Mouse (Mus musculus) megakaryocyte-erythroid progenitor cell, adult 5-6 weeks (primary cell): ENCODE measurements around the gene Wdr26. TPM values are rescaled to one million over a fixed set of nuclear protein-coding genes. Genes with fewer than 3 reads are reported as not detected.

Experiments used
- ATAC-seq: replicated peaks from 2 replicates; pipeline ENCODE4 v1.8.0; 2016; ENCODE audit warnings: mild to moderate bottlenecking, inconsistent platforms; ENCODE audit not compliant: severe bottlenecking, poor library complexity, low FRiP score, low TSS enrichment
- total RNA-seq, 2 experiments: library from RNA; stranded (forward) in 1 of 2; stranded (reverse) in 1 of 2; fragments of 200-1000, 215-1000 nt in 1 of 2; fragments of >200 nt in 1 of 2; fragmentation: Nextera tagmentation in 1 of 2; gene quantifications; 2 replicates each; pipeline ENCODE4 v1.2.3; 2014 to 2017

The Wdr26 gene
- total RNA-seq, 2 experiments from 2014 or later: 93.5 to 102 TPM

DNA sequence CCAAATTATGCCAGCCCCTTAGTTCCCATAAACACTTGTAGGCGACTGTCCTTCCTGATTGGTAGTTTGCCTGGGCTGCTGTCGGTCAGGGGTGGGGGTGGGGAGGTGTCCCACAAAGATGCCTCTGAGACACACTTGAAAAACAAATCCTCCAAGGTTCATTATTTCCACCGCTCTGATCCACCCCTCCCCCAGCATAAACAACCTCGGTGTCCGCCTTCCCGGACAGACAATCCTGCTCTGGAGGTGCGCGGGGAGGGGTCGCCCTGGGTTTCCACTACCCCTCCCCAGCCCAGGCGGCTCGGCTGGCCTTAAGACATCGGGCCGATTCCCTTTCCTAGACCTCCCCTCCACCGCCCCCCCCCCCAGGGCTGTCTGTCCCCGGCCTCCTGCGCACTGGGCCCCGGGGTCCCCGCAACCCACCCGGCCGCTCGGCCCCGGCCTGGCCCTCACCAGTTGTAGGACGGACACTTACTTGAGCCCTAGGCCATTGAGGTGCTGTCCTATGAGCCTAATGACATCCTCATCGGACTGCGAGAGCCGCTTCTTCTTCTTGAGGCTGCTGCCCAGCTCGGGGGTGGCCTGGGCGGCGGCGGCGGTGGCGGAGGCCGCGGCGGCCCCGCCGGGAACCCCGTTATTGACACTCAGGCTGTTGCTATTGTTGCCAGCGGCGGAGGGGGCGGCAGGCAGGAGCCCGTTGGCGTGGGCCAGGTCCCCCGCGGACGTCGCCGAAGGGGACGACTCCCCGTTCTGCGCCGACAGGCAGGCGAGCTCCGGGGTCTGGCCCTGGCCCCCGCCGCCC lies 999 bp downstream of the Wdr26 start:
- 0 out of 2 replicates have a peak, but pooled peaks have one; percentile 9 for ATAC-seq

DNA sequence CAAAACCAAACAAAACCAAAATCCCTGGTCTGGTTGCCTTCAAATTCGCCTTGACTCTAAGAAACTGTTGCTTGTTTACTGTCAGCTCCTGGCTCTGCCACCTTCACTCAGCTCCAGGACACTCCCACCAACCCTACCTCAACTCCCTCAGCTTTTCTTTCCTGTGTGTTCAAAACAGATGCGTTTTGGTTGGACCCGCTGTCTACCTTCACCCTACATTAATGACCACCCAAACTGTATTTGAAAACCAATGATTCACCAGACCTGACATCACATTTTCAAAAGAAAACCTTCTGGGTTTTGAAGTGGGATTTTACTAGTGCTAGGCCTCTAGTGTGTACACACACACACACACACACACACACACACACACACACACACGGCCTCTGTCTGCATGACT lies 1.7 kb downstream of the Wdr26 start:
- no peak for ATAC-seq

DNA sequence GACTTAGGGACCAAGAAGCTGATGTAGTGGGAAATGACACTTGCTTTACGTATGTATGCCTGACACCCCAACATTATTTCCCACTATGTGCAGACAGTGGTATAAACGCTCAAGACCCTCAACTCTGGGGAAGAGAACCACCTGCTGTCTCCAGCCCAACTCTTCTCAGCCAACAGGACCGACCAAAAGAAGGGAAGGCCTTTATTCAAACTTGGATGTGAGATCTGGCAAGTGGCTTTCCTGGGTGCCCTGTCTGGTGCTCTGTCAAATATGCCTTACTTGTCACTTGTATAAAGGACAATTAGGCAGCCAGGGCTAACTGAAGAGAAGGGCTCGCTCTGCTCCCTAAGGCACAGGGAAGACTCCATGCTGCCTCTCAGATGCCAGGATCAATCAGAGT lies 12.4 kb downstream of the Wdr26 start:
- ATAC-seq: no peak

DNA sequence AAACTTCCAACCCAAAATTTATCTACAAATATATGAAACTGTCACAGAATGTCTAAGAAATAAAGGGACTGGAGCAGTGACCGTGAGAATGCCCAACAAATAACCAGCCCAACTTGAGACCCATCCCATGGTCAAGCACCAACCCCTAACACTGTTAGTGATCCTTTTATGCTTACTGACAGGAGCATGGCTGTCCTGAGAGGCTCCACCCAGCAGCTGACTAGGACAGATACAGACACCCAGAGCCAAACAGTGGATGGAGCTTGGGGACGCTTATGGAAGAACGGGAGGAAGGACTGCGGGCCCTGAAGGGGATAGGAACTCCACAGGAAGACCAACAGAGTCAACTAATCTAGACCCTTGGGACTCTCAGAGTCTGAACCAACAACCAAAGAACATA lies 22.9 kb downstream of the Wdr26 start:
- no peak for ATAC-seq

DNA sequence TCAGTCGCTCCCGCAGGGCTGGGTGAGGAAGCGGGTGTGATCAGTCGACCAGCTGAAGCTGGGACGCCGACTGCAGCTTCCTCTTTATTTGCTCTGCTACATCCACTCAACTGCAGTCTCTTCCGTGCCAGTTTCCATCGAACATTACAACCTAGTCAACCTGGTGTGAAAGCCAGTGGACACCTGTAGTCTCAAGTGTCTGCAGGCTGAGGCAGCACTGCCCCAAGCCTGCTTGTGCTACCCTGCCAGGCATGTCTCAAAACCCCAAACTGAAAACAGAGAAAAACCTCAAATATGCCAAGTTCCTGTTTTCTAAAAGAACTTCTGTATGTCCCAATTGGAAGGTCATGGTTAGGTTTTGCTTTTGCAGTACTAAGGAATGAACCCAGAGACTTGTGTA lies 41.6 kb downstream of the Wdr26 start:
- peak; percentile 51; the same call in 1 of the 2 replicates for ATAC-seq

DNA sequence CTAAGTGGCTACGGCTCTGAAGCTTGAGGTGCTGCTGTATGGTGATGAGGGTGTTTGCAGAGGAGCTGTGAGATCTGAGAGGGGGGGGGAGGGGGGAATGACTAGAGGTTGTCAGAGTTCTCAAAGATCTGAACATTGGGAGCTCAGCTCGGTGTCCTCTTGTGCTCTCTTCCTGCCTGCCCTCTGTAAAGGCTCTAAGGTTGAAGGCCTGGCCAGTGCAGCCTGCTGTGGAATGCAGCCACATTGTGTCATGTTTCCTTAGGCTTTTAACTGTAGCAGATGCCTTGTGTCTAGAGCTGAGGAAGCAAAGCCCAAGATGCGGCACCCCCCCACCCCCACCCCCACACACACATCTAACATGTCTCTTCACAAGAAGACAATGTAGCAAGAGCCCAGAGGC lies 43.4 kb downstream of the Wdr26 start:
- ATAC-seq: no peak

DNA sequence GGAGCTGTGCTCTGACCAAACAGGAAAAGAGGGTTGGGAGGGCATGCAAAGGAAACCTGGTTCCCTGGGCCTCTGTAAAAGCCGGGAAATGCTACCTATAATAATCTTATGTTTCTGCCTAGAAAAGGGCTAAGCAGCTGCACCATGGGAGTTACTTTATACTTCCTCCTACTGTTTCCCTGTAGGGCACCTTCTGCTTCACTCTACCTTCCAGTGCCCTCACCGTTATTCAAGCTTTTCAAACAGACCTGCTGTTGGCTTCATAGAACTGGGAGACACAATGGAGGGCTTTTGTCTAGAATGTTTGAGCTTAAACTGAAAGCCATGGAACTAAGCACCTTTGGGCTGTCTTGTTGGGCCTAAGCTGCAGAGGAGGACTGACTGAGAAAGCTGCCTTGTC lies 44.0 kb downstream of the Wdr26 start:
- ATAC-seq: no peak

DNA sequence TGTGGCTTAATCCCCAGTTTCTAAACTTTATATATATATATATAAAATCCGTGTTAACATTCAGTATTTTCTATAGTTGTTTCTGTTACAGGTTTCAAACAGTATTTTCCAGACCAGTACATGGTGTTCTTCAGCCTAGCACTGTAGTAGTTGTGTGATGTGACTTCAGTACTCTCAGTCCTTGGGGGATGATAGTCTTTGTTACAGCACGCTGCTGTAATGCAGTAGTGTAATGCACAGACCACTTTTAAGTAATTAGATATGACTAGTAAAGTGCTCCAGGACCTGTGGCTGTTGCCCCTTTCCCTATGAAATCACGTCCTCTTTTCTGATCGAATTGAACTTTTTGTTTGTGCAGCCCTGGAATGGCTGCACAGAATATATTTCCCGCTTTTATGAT lies 60.3 kb downstream of the Wdr26 start:
- no peak for ATAC-seq

DNA sequence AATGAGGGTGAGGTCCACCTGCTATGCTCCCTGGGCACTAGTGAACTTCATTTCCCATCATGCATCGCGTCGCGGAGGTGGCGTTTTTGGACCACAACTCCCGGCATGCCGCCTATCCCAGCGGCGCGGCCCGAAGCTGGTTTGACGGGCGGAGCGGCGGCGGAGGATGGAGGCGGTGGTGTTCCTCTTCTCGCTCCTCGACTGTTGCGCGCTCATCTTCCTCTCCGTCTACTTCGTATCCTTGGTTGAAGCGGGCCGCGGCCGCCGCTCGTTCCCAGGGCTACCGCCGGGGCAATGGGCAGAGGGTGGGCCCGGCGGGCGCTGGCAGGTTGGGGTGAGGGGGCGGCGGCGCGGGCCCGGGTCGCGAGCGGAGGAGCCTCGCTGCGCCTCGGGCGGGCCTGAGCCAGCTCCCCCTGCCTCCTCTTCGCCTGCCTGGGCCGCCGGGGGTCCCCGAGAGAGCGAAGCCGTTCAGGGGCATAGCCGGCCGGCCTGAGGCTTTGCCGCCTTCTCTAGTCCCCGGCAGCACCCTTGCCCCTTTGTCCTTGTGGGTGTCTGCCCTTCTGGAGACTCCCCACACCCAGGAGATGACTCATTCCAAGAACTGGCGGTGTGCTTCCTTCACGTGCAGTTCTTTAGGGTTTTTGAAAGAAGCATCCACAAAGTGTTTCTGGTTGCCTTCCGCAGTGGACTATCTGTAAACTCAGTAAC lies 60.8 kb downstream of the Wdr26 start:
- ATAC-seq: peak; percentile 93

DNA sequence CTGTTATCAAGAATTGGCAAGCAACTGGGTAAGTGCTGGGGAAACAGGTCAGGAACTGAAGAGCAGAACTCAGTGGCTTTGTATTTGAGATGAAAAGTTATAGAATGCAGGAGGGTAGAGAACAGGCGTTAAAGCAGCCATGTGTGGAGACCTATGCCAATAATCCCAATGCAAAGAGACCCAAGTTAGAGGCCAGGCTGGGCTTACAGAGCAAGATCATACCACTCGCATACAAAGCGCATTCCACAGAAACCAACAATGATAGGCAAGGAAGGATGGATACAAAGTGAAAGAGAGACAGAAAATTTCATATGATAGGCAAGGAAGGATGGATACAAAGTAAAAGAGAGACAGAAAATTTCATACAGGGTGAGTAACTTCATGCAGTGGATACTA lies 61.4 kb downstream of the Wdr26 start:
- no peak for ATAC-seq

DNA sequence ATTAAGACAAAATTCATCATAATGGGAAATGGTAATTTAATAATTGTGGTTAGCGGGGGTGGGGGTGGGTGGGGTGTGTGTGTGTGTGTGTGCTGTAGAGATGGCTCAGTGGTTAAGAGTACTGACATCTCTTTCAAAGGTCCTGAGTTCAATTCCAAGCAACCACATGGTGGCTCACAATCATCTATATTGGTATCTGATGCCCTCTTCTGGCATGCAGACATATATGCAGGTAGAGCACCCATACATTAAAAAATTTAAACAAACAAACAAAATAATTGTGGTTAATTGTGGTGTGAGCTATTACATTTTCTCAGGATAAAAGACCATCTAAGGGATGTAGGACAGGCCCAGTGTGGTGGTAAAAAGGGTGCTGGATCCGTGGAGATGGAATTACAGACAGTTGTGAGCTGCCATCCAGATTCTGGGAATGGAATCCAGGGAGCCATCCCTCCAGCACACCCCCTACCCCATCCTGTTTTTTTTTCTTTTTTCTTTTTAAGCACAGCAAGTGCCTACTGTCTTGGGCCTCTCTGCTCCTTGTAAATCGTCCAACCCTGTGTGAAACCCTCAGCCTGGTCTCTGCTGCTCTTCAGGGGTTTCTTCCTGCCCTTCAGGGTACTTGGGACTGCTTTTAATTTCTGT lies 62.3 kb downstream of the Wdr26 start:
- no peak for ATAC-seq

DNA sequence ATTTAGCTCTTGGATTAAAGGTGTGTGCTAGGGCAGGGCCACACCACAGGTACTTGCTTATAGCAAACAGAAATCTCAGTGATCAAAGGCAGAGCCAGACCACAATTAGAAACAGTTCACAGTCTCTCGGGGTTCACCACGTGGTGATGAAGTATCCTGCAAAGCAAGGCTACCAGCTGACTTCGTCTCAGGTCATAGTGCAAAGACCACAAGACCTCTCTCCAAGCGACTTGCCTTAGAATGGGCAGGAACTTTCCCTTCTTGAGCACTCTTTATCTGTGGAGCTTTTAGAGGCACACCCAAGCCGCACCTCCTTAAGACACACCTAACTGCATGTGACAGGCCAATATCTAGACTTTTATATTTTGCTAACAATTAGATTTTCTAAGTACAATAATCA lies 63.3 kb downstream of the Wdr26 start:
- ATAC-seq: peak; percentile 31; the same call in 1 of the 2 replicates

DNA sequence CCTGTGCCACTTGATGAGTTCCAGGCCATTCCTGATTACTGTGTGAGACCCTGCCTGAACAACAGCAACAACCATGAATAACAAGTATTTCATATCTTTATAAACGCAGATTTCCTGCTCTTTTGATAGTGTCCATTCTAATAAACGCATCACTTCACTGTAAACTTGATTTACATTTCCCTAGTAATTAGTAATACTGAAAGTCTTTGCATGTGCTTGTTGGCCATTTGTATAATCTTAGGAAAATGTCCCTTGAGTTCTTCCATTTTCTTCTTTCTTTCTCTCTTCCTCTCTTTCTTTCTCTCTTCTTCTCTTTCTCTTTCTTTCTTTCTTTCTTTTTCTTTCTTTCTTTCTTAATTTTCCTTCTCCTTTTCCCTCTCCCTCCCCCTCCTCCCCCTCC lies 65.6 kb downstream of the Wdr26 start:
- ATAC-seq: no peak

DNA sequence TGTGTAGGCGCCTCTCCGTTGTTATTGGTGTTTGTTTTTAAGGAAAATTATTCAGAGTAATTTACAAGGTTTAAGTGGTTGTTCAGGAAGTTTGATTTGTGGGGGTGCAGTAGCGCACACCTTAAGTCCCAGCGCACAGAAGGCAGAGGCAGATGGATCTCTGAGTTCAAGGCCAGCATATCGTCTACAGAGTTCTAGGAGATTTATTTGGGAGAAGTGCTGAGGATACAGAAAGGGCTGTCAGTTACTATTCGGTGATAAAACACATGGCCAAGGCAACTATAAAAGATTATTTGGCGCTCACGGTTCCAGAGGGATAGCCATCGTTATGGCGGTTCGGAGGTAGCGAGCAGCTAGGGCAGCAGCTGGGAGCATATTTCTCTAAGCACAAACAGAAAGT lies 66.8 kb downstream of the Wdr26 start:
- ATAC-seq: no peak

DNA sequence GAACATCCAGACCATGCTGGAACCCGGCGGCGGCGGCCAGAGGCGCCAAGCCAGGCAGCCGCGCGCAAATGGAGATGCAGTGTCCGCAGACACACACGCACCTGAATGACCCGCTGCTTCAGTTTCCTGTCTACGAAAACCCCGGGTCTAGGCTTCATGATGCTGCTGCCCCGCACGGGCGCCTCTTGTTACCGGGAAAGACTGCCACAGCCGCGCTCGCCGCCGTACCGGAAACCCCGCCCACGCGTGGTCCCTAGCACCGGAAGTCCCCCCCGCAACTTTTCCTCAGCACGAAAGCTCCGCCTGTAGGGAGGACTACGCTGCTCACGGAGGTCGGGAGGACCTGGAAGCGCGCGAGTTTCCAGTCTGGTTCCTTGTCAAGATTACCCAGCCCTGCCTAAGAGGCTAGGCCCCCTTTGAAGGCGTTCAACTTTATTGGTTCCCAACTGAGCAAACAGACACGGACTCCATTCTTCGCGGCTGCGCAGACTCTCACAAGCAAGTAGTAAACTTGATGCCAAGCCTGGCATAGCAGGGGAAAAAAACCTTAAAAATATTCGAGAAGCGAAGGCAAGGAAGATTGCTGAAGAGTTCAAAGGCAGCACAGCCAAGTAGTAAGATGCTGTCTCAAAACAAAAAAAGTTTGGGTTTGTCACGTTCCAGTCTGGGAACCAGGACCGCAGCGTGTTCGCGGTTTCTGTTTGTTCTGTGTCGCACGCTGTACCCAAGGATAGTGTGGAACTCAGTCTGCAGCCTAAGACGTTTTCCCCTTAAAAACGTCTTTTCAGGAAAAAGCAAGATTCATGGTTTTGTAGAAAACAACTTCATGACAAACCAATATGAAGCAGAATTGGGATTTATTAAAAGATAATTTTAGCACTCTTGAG lies 67.6 kb downstream of the Wdr26 start, which contains the start of the genes Nvl and Cnih4:
Gene Nvl (minus strand): TSS at position 255 of the 887 bp plus-strand sequence.
Gene Cnih4 (plus strand): TSS at position 744 of the 887 bp plus-strand sequence.
- peak; percentile 93 for ATAC-seq

DNA sequence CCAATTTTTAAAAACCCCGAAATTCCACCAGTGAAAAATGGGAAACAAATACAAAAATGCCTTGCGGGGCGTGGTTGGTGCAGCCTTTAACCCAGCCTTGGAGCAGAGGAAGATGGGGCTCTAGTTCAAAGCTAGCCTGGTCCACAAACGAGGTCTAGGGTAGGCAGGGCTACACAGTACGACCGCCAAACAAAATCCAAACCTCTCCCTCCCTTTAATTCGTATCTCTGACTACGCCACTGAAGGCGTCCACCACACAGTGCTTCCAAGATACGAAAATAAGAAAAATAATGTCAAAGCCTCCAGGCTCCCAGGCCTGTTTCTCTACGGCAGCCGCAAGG lies 68.2 kb downstream of the Wdr26 start:
- ATAC-seq: peak; percentile 40

DNA sequence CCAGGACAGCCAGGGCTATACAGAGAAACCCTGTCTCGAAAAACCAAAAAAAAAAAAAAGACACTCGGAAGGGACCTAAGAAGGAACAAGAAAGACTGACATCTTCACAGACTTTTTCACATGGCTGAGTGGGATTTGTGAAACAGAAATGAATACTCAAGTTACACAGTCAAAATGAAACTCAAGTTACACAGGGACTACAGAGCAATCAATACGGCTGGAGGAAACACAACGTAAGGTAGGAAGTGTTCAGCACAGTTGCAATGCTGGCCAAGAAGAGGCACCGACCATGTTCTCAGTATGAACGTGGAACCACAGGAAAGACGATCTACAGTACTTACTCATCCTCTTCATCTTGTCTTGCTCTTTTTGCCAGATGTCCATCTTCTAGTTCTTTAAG lies 73.1 kb downstream of the Wdr26 start:
- ATAC-seq: no peak

DNA sequence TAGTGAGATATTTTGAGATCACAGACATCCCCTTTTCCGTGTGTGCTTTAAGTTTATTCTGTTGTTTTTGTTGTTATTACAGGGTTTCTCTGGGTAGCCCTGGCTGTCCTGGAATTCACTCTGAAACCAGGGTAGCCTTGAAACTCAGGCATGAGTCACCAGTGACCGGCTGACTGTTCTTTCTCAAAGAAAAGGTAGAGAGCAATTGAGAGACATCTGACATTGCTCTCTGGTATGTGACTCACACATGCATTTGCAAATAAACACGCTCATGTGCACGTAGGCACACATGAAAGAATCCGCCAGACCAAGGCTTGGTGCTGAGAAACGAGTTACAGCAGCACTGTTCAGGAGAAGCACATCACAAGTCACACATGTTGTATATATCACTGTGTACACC lies 79.9 kb downstream of the Wdr26 start:
- ATAC-seq: no peak

DNA sequence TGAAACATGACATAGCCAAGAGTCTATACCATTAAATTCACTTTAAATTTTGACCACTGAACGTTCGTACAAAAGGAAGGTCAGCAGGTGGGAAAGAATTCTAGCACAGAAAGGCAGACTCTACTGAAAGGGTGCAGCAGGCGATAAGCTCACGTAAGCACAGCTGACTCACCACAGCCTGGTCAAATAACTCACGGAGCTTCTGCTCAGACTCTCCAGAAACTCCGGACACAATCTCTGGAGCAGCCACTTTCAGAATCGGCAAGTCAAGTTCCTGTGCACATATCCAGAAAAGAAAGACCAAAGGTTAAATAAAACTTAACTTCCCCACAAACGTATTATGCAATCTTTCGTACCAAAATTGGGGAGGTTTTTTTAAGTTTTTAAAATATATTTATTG lies 85.0 kb downstream of the Wdr26 start:
- no peak for ATAC-seq

DNA sequence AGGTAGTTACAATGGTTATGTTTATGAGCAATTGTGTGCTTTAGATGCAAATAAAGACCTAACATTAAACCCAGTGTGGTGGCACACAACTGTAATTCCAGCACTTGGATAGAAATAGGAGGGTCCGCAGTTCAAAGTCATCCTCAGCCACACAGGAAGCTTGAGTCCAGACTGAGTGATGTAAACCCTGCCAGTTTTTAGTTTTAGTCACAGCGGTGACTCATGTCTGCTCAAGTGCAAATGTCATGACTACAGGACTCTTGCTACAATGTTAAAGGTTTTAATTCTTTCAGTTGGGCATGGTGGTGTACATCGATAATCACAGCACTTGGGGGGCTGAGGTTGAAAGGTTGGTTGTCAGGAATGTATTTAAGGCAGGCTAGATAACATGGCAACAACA lies 85.9 kb downstream of the Wdr26 start:
- no peak for ATAC-seq
